Mouse (Mus musculus): ENCODE measurements around the gene Stk4. TPM values are rescaled to one million over a fixed set of nuclear protein-coding genes. Genes with fewer than 3 reads are reported as not detected.

Stk4 gene
- polyA plus RNA-seq (2015; fragmentation: Nextera tagmentation; extraction: Ambion mirVana): 19.3 and 20.9 TPM in 2 replicates

DNA sequence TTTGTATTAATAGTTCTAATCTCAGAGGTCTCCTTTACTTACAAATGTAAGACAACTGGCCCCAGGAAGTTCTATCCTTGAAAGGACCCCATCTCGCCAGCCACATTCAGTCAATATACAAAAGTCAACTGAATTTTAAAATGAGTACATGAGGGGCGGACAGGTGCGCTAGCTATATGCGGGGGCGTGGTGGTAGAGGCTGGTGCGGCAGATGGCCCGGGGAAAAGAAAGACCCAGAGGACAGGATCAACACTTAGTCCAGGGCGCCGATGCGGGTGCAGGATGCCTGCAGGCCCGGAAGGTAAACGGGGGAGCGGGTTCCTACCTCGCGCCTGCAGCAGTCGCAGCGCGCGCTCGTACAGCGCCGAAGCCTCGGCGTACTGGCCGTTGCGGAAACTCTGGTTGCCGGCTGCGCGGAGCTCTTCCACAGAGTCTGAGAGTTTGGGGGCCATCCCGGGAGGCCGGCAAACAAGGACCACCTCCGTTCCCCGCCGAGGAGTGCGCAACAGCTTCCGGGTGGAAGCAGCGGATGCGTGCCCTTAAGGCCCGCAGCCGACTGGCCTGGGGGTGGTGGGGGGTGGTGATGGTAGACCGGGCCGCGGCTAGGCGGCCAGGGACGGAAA is at the start of gene Stk4:
Gene Stk4 (plus strand): TSS at position 181 of the 623 bp plus-strand sequence.
- H3K9me3 ChIP-seq (replicated peaks; ENCODE audit: control insufficient read depth, low read length): no peaks in the 10 kb centered on the region
- 0 out of 2 replicates have a peak, but pooled peaks cover 2% of the 10 kb centered on the region for H3K36me3 ChIP-seq (ENCODE audit: control insufficient read depth, insufficient read depth, low read length)
- H3K4me3 ChIP-seq (replicated peaks; ENCODE audit: low read length): peak within 1 kb of the TSS; percentile 97
- H3K27ac ChIP-seq (ENCODE audit: low read length): peak within 1 kb of the TSS; percentile 79
- peaks cover 19% of the 10 kb centered on the region for H3K4me1 ChIP-seq (ENCODE audit: control insufficient read depth, insufficient read depth, low read length)
- WGBS: 1% methylated on average over 43 of the region's 45 CpGs
- peak within 1 kb of the TSS; percentile 74 for H3K4me2 ChIP-seq (ENCODE audit: low read depth, low read length)
- peak; percentile 12; the same call in 1 of the 2 replicates for ATAC-seq (ENCODE audit: insufficient read depth, low FRiP score)
- peak within 1 kb of the TSS; percentile 93 for H3K9ac ChIP-seq (ENCODE audit: low read length)
- H3K27me3 ChIP-seq (ENCODE audit: control insufficient read depth, insufficient read depth, low read length): no peaks in the 10 kb centered on the region

- Histone ChIP-seq H3K36me3 (ENCODE audit: control insufficient read depth, insufficient read depth, low read length) (peaks cover 16% of the 10 kb centered on the region; the same call in 1 of the 2 replicates), H3K4me1 (ENCODE audit: control insufficient read depth, insufficient read depth, low read length) (no peaks in the 10 kb centered on the region), H3K9ac (ENCODE audit: low read length) (no peak overlapping the region), H3K27ac (ENCODE audit: low read length) (no peak overlapping the region), H3K4me2 (ENCODE audit: low read depth, low read length) (no peak overlapping the region), H3K9me3 (replicated peaks; ENCODE audit: control insufficient read depth, low read length) (no peaks in the 10 kb centered on the region), H3K27me3 (ENCODE audit: control insufficient read depth, insufficient read depth, low read length) (no peaks in the 10 kb centered on the region), H3K4me3 (replicated peaks; ENCODE audit: low read length) (no peak overlapping the region)
- no peak for ATAC-seq (ENCODE audit: insufficient read depth, low FRiP score)
- 54% methylated on average over 2 of the region's 2 CpGs for WGBS
Observed at GRCm38 (mm10) chr2:164022104-164022503, 48.0 kb upstream of the Stk4 start.

- Histone ChIP-seq H3K4me3 (replicated peaks; ENCODE audit: low read length) (no peak within 1 kb of the TSS), H3K4me2 (ENCODE audit: low read depth, low read length) (no peak within 1 kb of the TSS), H3K27ac (ENCODE audit: low read length) (no peak within 1 kb of the TSS), H3K36me3 (ENCODE audit: control insufficient read depth, insufficient read depth, low read length) (no peaks in the 10 kb centered on the region), H3K9me3 (replicated peaks; ENCODE audit: control insufficient read depth, low read length) (no peaks in the 10 kb centered on the region), H3K9ac (ENCODE audit: low read length) (no peak within 1 kb of the TSS), H3K27me3 (ENCODE audit: control insufficient read depth, insufficient read depth, low read length) (no peaks in the 10 kb centered on the region), H3K4me1 (ENCODE audit: control insufficient read depth, insufficient read depth, low read length) (no peaks in the 10 kb centered on the region)
- 80% methylated on average over 16 of the region's 16 CpGs for WGBS
- ATAC-seq (ENCODE audit: insufficient read depth, low FRiP score): no peak
Observed at GRCm38 (mm10) chr2:164025150-164025549, 45.0 kb upstream of the Stk4 start, which contains the start of gene Pabpc1l. Pabpc1l (plus strand) TSS chr2:164025450.

DNA sequence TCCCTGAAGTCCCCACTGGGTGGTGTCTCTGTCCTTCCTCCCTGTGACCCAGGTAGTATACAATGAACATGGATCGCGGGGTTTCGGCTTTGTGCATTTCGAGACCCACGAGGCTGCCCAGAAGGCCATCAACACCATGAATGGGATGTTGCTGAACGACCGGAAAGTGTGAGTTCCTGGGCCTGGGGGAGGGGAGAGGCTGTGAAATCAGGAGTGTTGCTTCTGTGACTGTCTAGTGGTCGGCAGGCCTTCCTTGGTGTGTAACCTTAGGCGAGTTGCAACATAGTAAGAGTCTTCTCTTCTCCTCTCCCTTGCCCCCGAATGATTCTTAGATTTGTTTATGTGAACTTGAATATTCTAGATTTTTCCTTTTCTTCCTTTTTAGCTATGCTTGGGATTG is 39.0 kb upstream of the Stk4 start:
- Histone ChIP-seq H3K9me3 (replicated peaks; ENCODE audit: control insufficient read depth, low read length) (no peaks in the 10 kb centered on the region), H3K4me1 (ENCODE audit: control insufficient read depth, insufficient read depth, low read length) (no peaks in the 10 kb centered on the region), H3K36me3 (ENCODE audit: control insufficient read depth, insufficient read depth, low read length) (no peaks in the 10 kb centered on the region), H3K27ac (ENCODE audit: low read length) (no peak overlapping the region), H3K4me3 (replicated peaks; ENCODE audit: low read length) (no peak overlapping the region), H3K9ac (ENCODE audit: low read length) (no peak overlapping the region), H3K27me3 (ENCODE audit: control insufficient read depth, insufficient read depth, low read length) (no peaks in the 10 kb centered on the region), H3K4me2 (ENCODE audit: low read depth, low read length) (no peak overlapping the region)
- ATAC-seq (ENCODE audit: insufficient read depth, low FRiP score): no peak
- WGBS: 72% methylated on average over 10 of the region's 10 CpGs

- no peaks in the 10 kb centered on the region for H3K36me3 ChIP-seq (ENCODE audit: control insufficient read depth, insufficient read depth, low read length)
- H3K27ac ChIP-seq (ENCODE audit: low read length): no peak overlapping the region
- no peak overlapping the region for H3K4me3 ChIP-seq (replicated peaks; ENCODE audit: low read length)
- H3K27me3 ChIP-seq (ENCODE audit: control insufficient read depth, insufficient read depth, low read length): no peaks in the 10 kb centered on the region
- H3K9ac ChIP-seq (ENCODE audit: low read length): no peak overlapping the region
- H3K4me1 ChIP-seq (ENCODE audit: control insufficient read depth, insufficient read depth, low read length): no peaks in the 10 kb centered on the region
- H3K4me2 ChIP-seq (ENCODE audit: low read depth, low read length): no peak overlapping the region
- ATAC-seq (ENCODE audit: insufficient read depth, low FRiP score): no peak
- H3K9me3 ChIP-seq (replicated peaks; ENCODE audit: control insufficient read depth, low read length): no peaks in the 10 kb centered on the region
- 89% methylated on average over 3 of the region's 3 CpGs for whole genome bisulfite sequencing
Observed at GRCm38 (mm10) chr2:164032973-164033372, 37.1 kb upstream of the Stk4 start.

- Histone ChIP-seq H3K36me3 (ENCODE audit: control insufficient read depth, insufficient read depth, low read length) (no peaks in the 10 kb centered on the region), H3K4me1 (ENCODE audit: control insufficient read depth, insufficient read depth, low read length) (no peaks in the 10 kb centered on the region), H3K4me3 (replicated peaks; ENCODE audit: low read length) (no peak overlapping the region), H3K9ac (ENCODE audit: low read length) (no peak overlapping the region), H3K27ac (ENCODE audit: low read length) (no peak overlapping the region), H3K9me3 (replicated peaks; ENCODE audit: control insufficient read depth, low read length) (no peaks in the 10 kb centered on the region), H3K4me2 (ENCODE audit: low read depth, low read length) (no peak overlapping the region), H3K27me3 (ENCODE audit: control insufficient read depth, insufficient read depth, low read length) (no peaks in the 10 kb centered on the region)
- ATAC-seq (ENCODE audit: insufficient read depth, low FRiP score): no peak
- 44% methylated on average over 10 of the region's 10 CpGs for WGBS
Observed at GRCm38 (mm10) chr2:164036520-164037019, 33.6 kb upstream of the Stk4 start.

- no peak overlapping the region for H3K9ac ChIP-seq (ENCODE audit: low read length)
- H3K9me3 ChIP-seq (replicated peaks; ENCODE audit: control insufficient read depth, low read length): no peaks in the 10 kb centered on the region
- no peak overlapping the region for H3K27ac ChIP-seq (ENCODE audit: low read length)
- no peak overlapping the region for H3K4me3 ChIP-seq (replicated peaks; ENCODE audit: low read length)
- no peaks in the 10 kb centered on the region for H3K36me3 ChIP-seq (ENCODE audit: control insufficient read depth, insufficient read depth, low read length)
- H3K27me3 ChIP-seq (ENCODE audit: control insufficient read depth, insufficient read depth, low read length): no peaks in the 10 kb centered on the region
- WGBS: 83% methylated on average over 1 of the region's 1 CpGs
- no peak for ATAC-seq (ENCODE audit: insufficient read depth, low FRiP score)
- no peak overlapping the region for H3K4me2 ChIP-seq (ENCODE audit: low read depth, low read length)
- H3K4me1 ChIP-seq (ENCODE audit: control insufficient read depth, insufficient read depth, low read length): no peaks in the 10 kb centered on the region
Observed at GRCm38 (mm10) chr2:164038407-164039028, 31.6 kb upstream of the Stk4 start.

- Histone ChIP-seq H3K4me2 (ENCODE audit: low read depth, low read length) (no peak overlapping the region), H3K9ac (ENCODE audit: low read length) (no peak overlapping the region), H3K27ac (ENCODE audit: low read length) (no peak overlapping the region), H3K27me3 (ENCODE audit: control insufficient read depth, insufficient read depth, low read length) (no peaks in the 10 kb centered on the region), H3K4me1 (ENCODE audit: control insufficient read depth, insufficient read depth, low read length) (no peaks in the 10 kb centered on the region), H3K9me3 (replicated peaks; ENCODE audit: control insufficient read depth, low read length) (no peaks in the 10 kb centered on the region), H3K36me3 (ENCODE audit: control insufficient read depth, insufficient read depth, low read length) (no peaks in the 10 kb centered on the region), H3K4me3 (replicated peaks; ENCODE audit: low read length) (no peak overlapping the region)
- ATAC-seq (ENCODE audit: insufficient read depth, low FRiP score): no peak
- WGBS: 77% methylated on average over 6 of the region's 6 CpGs
Observed at GRCm38 (mm10) chr2:164040949-164041348, 29.2 kb upstream of the Stk4 start.

- Histone ChIP-seq H3K36me3 (ENCODE audit: control insufficient read depth, insufficient read depth, low read length) (no peaks in the 10 kb centered on the region), H3K9ac (ENCODE audit: low read length) (no peak overlapping the region), H3K27me3 (ENCODE audit: control insufficient read depth, insufficient read depth, low read length) (no peaks in the 10 kb centered on the region), H3K9me3 (replicated peaks; ENCODE audit: control insufficient read depth, low read length) (no peaks in the 10 kb centered on the region), H3K4me3 (replicated peaks; ENCODE audit: low read length) (no peak overlapping the region), H3K27ac (ENCODE audit: low read length) (no peak overlapping the region), H3K4me1 (ENCODE audit: control insufficient read depth, insufficient read depth, low read length) (no peaks in the 10 kb centered on the region), H3K4me2 (ENCODE audit: low read depth, low read length) (no peak overlapping the region)
- ATAC-seq (ENCODE audit: insufficient read depth, low FRiP score): no peak
- 62% methylated on average over 2 of the region's 2 CpGs for WGBS
Observed at GRCm38 (mm10) chr2:164041523-164041922, 28.6 kb upstream of the Stk4 start.
